Mouse (Mus musculus): ENCODE data around the gene Gm17364.

DNA sequence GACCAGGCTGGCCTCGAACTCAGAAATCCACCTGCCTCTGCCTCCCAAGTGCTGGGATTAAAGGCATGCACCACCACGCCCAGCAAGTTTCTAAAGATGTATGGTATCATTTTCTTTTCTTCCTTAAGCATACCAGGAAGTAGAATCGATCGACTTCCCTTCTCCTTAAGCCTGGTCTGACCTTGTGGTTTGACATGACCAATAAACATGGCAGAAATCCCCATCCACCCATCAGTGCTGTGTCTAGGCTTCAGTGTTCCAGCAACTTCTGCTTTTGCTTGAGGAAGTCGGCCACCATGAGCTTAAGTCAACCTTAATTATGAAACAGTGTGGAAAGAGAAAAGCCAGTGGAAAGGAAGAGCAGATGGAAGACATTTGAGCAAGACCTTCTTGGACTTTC, 43.5 kb downstream of the Gm17364 start:
- TF ChIP-seq RCOR1 (IDR thresholded peaks at IDR 0.05; ENCODE audit: low read depth, low read length) (no peak), ZMIZ1 (IDR thresholded peaks at IDR 0.05; ENCODE audit: low read depth, low read length) (no peak), CTCF (IDR thresholded peaks at IDR 0.05 in 2 of 3, conservative IDR thresholded peaks at IDR 0.05 in 1 of 3; ENCODE audit: control insufficient read depth in 1 of 3, insufficient read depth in 1 of 3, low read depth in 2 of 3, low read length in 3 of 3, poor library complexity in 1 of 3, severe bottlenecking in 1 of 3) (no peak), JUND (IDR thresholded peaks at IDR 0.05; ENCODE audit: low read depth, low read length) (no peak), TAL1 (IDR thresholded peaks at IDR 0.05; ENCODE audit: low read length) (no peak), USF1 (IDR thresholded peaks at IDR 0.05; ENCODE audit: low read depth, low read length) (no peak), EP300 (IDR thresholded peaks at IDR 0.05; ENCODE audit: low read depth in 1 of 2, low read length in 2 of 2) (no peak), SIN3A (IDR thresholded peaks at IDR 0.05; ENCODE audit: low read length) (no peak), CHD1 (IDR thresholded peaks at IDR 0.05; ENCODE audit: low read depth, low read length) (no peak)
